Mouse (Mus musculus) lung, embryonic 14.5 days (tissue): Measurements from ENCODE around the gene Ammecr1. TPM values are rescaled to one million over a fixed set of nuclear protein-coding genes. Genes with fewer than 3 reads are reported as not detected.

Experiments
- ATAC-seq: fragments of 200-750 bp; cut with Nextera tagmentation; 2 replicates; pipeline ENCODE4 v1.8.0; 2017; ENCODE audit warnings: mild to moderate bottlenecking, moderate TSS enrichment, moderate library complexity; ENCODE audit not compliant: insufficient read depth
- DNase-seq: peaks from one replicate; pipeline ENCODE4 v3.0.0-alpha.2; 2015
- H3K27ac ChIP-seq: fragments of 300-500 bp; sonication (generic); 2 replicates; pipeline ENCODE4 v1.5.1; 2014; ENCODE audit warnings: low read depth, mild to moderate bottlenecking, moderate library complexity
- H3K27me3 ChIP-seq: fragments of 300-500 bp; sonication (generic); 2 replicates; pipeline ENCODE4 v1.6.1; 2014; ENCODE audit warnings: low read length, control low read depth; ENCODE audit not compliant: insufficient read depth
- H3K36me3 ChIP-seq: fragments of 300-500 bp; sonication (generic); 2 replicates; pipeline ENCODE4 v1.6.1; 2014; ENCODE audit warnings: control low read depth; ENCODE audit not compliant: insufficient read depth
- H3K4me1 ChIP-seq: fragments of 300-500 bp; sonication (generic); 2 replicates; pipeline ENCODE4 v1.6.1; 2014; ENCODE audit warnings: antibody characterized with exemption, control low read depth; ENCODE audit not compliant: insufficient read depth
- H3K4me2 ChIP-seq: fragments of 300-500 bp; sonication (generic); 2 replicates; pipeline ENCODE4 v1.6.1; 2014; ENCODE audit warnings: mild to moderate bottlenecking
- H3K4me3 ChIP-seq: fragments of 300-500 bp; sonication (generic); 2 replicates; pipeline ENCODE4 v1.5.1; 2014; ENCODE audit warnings: low read depth, low read length
- H3K9ac ChIP-seq: fragments of 300-500 bp; sonication (generic); 2 replicates; pipeline ENCODE4 v1.6.1; 2014
- H3K9me3 ChIP-seq: fragments of 300-500 bp; sonication (generic); 2 replicates; pipeline ENCODE4 v1.6.1; 2016; ENCODE audit warnings: low read depth, low read length, control low read depth
- CTCF ChIP-seq: IDR thresholded peaks from 2 replicates; pipeline ENCODE4 v1.5.1; 2016; ENCODE audit warnings: antibody characterized with exemption, low read depth
- WGBS: fragments of 180-500 bp; shearing (Covaris S2); extraction: QIAGEN DNeasy Blood & Tissue Kit; methylation state at CpG from one replicate; pipeline ENCODE4 v1.1.7; 2014; 5-methylcytosine and 5-hydroxymethylcytosine counted together
- polyA plus RNA-seq: library from polyadenylated mRNA; unstranded; fragments of >200 nt; fragmentation: Nextera tagmentation; extraction: Ambion mirVana; gene quantifications from 2 replicates; pipeline ENCODE4 v1.2.1, GENCODE M21; 2014

The Ammecr1 gene
- polyA plus RNA-seq, 1 experiment from 2014 or later, result 16.4 TPM

GRCm38 (mm10) chrX:142914208-142914607, 52.3 kb downstream of the Ammecr1 start:
- ATAC-seq (no peak), DNase-seq (no peak)
- H3K4me3 ChIP-seq, result no peak overlapping the region
- no peak for TF ChIP-seq CTCF
- H3K27ac ChIP-seq, result no peak overlapping the region
- H3K27me3 ChIP-seq, result no peaks in the 10 kb centered on the region
- H3K36me3 ChIP-seq, result no peaks in the 10 kb centered on the region
- no peaks in the 10 kb centered on the region for H3K9me3 ChIP-seq
- no peak overlapping the region for H3K9ac ChIP-seq
- no peaks in the 10 kb centered on the region for H3K4me1 ChIP-seq
- no peak overlapping the region for H3K4me2 ChIP-seq

- no peak for ATAC-seq
- no peak overlapping the region for H3K9ac ChIP-seq
- H3K36me3 ChIP-seq, result no peaks in the 10 kb centered on the region
- no peaks in the 10 kb centered on the region for H3K9me3 ChIP-seq
- WGBS, result 87% methylated on average over 8 of the region's 8 CpGs
- no peak overlapping the region for H3K4me3 ChIP-seq
- H3K27ac ChIP-seq, result no peak overlapping the region
- H3K4me2 ChIP-seq, result no peak overlapping the region
- no peak for TF ChIP-seq CTCF
- no peaks in the 10 kb centered on the region for H3K27me3 ChIP-seq
- DNase-seq, result no peak
- no peaks in the 10 kb centered on the region for H3K4me1 ChIP-seq
Observed at GRCm38 (mm10) chrX:142903854-142904253, 62.7 kb downstream of the Ammecr1 start.

GRCm38 (mm10) chrX:142902599-142902998, 63.9 kb downstream of the Ammecr1 start:
- no peak overlapping the region for H3K9ac ChIP-seq
- H3K27ac ChIP-seq, result no peak overlapping the region
- DNase-seq (no peak), ATAC-seq (no peak)
- no peak for TF ChIP-seq CTCF
- 50% methylated on average over 2 of the region's 2 CpGs for WGBS
- no peaks in the 10 kb centered on the region for H3K4me1 ChIP-seq
- H3K9me3 ChIP-seq, result no peaks in the 10 kb centered on the region
- H3K36me3 ChIP-seq, result no peaks in the 10 kb centered on the region
- no peak overlapping the region for H3K4me3 ChIP-seq
- no peaks in the 10 kb centered on the region for H3K27me3 ChIP-seq
- no peak overlapping the region for H3K4me2 ChIP-seq

GRCm38 (mm10) chrX:142901915-142902314, 64.6 kb downstream of the Ammecr1 start:
- ATAC-seq, result no peak
- TF ChIP-seq CTCF, result no peak
- no peak for DNase-seq
- no peaks in the 10 kb centered on the region for H3K27me3 ChIP-seq
- H3K9me3 ChIP-seq, result no peaks in the 10 kb centered on the region
- no peaks in the 10 kb centered on the region for H3K36me3 ChIP-seq
- WGBS, result 81% methylated on average over 4 of the region's 4 CpGs
- H3K4me2 ChIP-seq, result no peak overlapping the region
- H3K4me1 ChIP-seq, result no peaks in the 10 kb centered on the region
- no peak overlapping the region for H3K9ac ChIP-seq
- no peak overlapping the region for H3K4me3 ChIP-seq
- no peak overlapping the region for H3K27ac ChIP-seq

- 83% methylated on average over 9 of the region's 9 CpGs for whole genome bisulfite sequencing
- no peak for ATAC-seq
Observed at GRCm38 (mm10) chrX:142898295-142898887, 68.1 kb downstream of the Ammecr1 start.

GRCm38 (mm10) chrX:142897477-142898000, 69.0 kb downstream of the Ammecr1 start:
- Histone ChIP-seq H3K4me3 (no peak overlapping the region), H3K27me3 (no peaks in the 10 kb centered on the region), H3K36me3 (no peaks in the 10 kb centered on the region), H3K27ac (no peak overlapping the region), H3K4me1 (no peaks in the 10 kb centered on the region), H3K4me2 (no peak overlapping the region), H3K9ac (no peak overlapping the region), H3K9me3 (no peaks in the 10 kb centered on the region)
- ATAC-seq, result no peak
- TF ChIP-seq CTCF, result no peak
- WGBS, result 89% methylated on average over 6 of the region's 6 CpGs
- no peak for DNase-seq

More at GRCm38 (mm10) chrX:142898295-142898887, 68.1 kb downstream of the Ammecr1 start:
- no peaks in the 10 kb centered on the region for H3K36me3 ChIP-seq
- no peaks in the 10 kb centered on the region for H3K4me1 ChIP-seq
- H3K27me3 ChIP-seq, result no peaks in the 10 kb centered on the region
- no peak for TF ChIP-seq CTCF
- no peak overlapping the region for H3K9ac ChIP-seq
- no peak overlapping the region for H3K4me2 ChIP-seq
- no peaks in the 10 kb centered on the region for H3K9me3 ChIP-seq
- H3K4me3 ChIP-seq, result no peak overlapping the region
- no peak for DNase-seq
- H3K27ac ChIP-seq, result no peak overlapping the region

GRCm38 (mm10) chrX:142895316-142895715, 71.2 kb downstream of the Ammecr1 start:
- Histone ChIP-seq H3K4me1 (no peaks in the 10 kb centered on the region), H3K27ac (no peak overlapping the region), H3K4me3 (no peak overlapping the region), H3K9me3 (no peaks in the 10 kb centered on the region), H3K36me3 (no peaks in the 10 kb centered on the region), H3K9ac (no peak overlapping the region), H3K4me2 (no peak overlapping the region), H3K27me3 (no peaks in the 10 kb centered on the region)
- TF ChIP-seq CTCF, result no peak
- DNase-seq (peak; percentile 3), ATAC-seq (0 out of 2 replicates have a peak, but pooled peaks have one; percentile 35)
- WGBS, result 48% methylated on average over 2 of the region's 2 CpGs
